Mouse (Mus musculus) lung, embryonic 16.5 days (tissue): ENCODE data around the gene Rxra. TPM values are rescaled to one million over a fixed set of nuclear protein-coding genes. Genes with fewer than 3 reads are reported as not detected.
A peak's percentile ranks its signal among the peaks of the same experiment; 100 is the strongest.

Experiments used
- ATAC-seq: fragments of 200-750 bp; cut with Nextera tagmentation; 2 replicates; pipeline ENCODE4 v1.8.0; 2017; ENCODE audit warnings: low read depth, mild to moderate bottlenecking, moderate library complexity
- H3K27ac ChIP-seq: fragments of 300-500 bp; sonication (generic); 2 replicates; pipeline ENCODE4 v1.5.1; 2014; ENCODE audit warnings: mild to moderate bottlenecking, control low read depth, low read length
- H3K27me3 ChIP-seq: fragments of 300-500 bp; sonication (generic); 2 replicates; pipeline ENCODE4 v1.6.1; 2014; ENCODE audit warnings: low read depth, low read length, mixed read lengths; ENCODE audit not compliant: control insufficient read depth, insufficient read depth
- H3K36me3 ChIP-seq: fragments of 300-500 bp; sonication (generic); 2 replicates; pipeline ENCODE4 v1.6.1; 2014; ENCODE audit warnings: low read length; ENCODE audit not compliant: control insufficient read depth, insufficient read depth
- H3K4me1 ChIP-seq: fragments of 300-500 bp; sonication (generic); replicated peaks from 2 replicates; pipeline ENCODE4 v1.6.1; 2014; ENCODE audit warnings: low read length, mixed read lengths; ENCODE audit not compliant: control insufficient read depth, insufficient read depth
- H3K4me2 ChIP-seq: fragments of 300-500 bp; sonication (generic); 2 replicates; pipeline ENCODE4 v1.6.1; 2014; ENCODE audit warnings: low read depth, low read length, control low read depth
- H3K4me3 ChIP-seq: fragments of 300-500 bp; sonication (generic); 2 replicates; pipeline ENCODE4 v1.5.1; 2014; ENCODE audit warnings: mild to moderate bottlenecking, low read length, control low read depth
- H3K9ac ChIP-seq: fragments of 300-500 bp; sonication (generic); 2 replicates; pipeline ENCODE4 v1.6.1; 2014; ENCODE audit warnings: low read length, control low read depth
- H3K9me3 ChIP-seq: fragments of 300-500 bp; sonication (generic); 2 replicates; pipeline ENCODE4 v1.6.1; 2016; ENCODE audit warnings: low read length; ENCODE audit not compliant: control insufficient read depth
- WGBS: fragments of 180-500 bp; shearing (Covaris S2); extraction: QIAGEN DNeasy Blood & Tissue Kit; methylation state at CpG from one replicate; pipeline ENCODE4 v1.1.7; 2014; 5-methylcytosine and 5-hydroxymethylcytosine counted together
- polyA plus RNA-seq: library from polyadenylated mRNA; unstranded; fragments of >200 nt; fragmentation: Nextera tagmentation; extraction: Ambion mirVana; gene quantifications from 2 replicates; pipeline ENCODE4 v1.2.1, GENCODE M21; 2015

Gene Rxra
- polyA plus RNA-seq, 1 experiment from 2014 or later, result 11.3 TPM

DNA sequence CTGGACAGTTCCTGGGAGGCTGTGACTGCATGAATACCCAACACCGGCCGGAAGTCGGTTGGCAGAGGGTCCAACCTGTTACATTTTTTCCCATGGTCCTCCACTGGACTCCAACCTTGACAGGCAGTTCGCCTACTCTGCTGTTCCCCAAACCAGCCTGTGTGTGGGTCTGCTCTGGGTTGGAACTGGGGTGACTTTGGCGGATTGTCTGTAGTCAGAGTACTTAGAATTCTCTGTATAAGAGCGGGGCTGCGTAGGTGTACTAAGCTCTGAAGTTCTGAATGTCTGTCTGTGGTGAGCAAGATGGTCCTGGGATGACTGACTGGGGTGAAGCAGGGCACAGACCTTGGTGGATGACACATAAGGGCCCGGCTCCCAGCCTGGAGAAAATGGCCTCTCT, 109.1 kb downstream of the Rxra start:
- Histone ChIP-seq H3K9me3 (no peaks in the 10 kb centered on the region), H3K27me3 (no peaks in the 10 kb centered on the region), H3K4me3 (no peak overlapping the region), H3K27ac (no peak overlapping the region), H3K9ac (no peak overlapping the region), H3K4me1 (no peaks in the 10 kb centered on the region), H3K4me2 (no peak overlapping the region), H3K36me3 (no peaks in the 10 kb centered on the region)
- 84% methylated on average over 8 of the region's 8 CpGs for WGBS
- no peak for ATAC-seq

DNA sequence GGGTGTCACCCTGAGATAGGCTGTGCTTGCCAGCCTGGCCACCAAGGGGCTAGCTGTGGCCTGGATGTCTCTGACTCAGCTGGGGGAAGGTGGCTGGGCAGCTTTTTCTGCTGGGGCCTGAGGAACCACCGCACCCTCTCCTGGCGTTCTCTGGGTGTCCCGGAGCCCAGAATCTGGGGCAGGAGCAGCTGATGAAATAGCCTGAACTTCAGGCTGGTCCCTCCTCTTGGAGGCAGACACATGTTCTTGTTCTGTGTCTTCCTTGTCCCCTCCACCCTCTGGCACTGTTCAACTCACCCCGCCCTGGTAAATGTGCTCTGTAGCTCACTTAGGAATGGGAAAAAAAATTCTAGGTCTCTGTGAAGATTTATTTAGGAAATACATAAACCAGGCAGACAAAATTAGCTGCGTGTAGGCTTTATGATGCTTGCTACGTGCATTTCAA, 109.8 kb downstream of the Rxra start:
- Histone ChIP-seq H3K9me3 (no peaks in the 10 kb centered on the region), H3K27ac (no peak overlapping the region), H3K4me3 (no peak overlapping the region), H3K4me1 (no peaks in the 10 kb centered on the region), H3K27me3 (no peaks in the 10 kb centered on the region), H3K9ac (no peak overlapping the region), H3K4me2 (no peak overlapping the region), H3K36me3 (no peaks in the 10 kb centered on the region)
- 69% methylated on average over 6 of the region's 6 CpGs for WGBS
- no peak for ATAC-seq

DNA sequence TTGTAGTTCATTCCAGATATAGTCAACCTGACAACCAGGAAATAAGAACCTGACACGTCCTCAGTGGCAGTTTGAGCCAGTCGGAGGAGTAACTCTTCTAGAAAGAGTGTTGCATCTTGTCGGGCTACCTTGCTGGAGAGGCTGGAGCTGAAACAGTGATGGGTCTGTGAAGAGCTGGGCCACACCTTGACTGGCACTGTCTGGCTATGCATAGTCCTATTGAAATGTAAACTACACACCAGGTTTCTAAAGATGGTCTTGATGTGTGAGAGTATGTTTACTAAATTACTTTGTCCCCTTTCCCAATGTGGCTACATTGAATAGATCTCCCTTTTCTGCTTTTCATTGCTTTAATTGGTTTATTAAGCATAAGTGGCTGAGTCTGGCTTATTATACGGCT, 115.3 kb downstream of the Rxra start:
- H3K27ac ChIP-seq, result no peak overlapping the region
- H3K4me2 ChIP-seq, result no peak overlapping the region
- no peak overlapping the region for H3K4me3 ChIP-seq
- no peak for ATAC-seq
- H3K9ac ChIP-seq, result no peak overlapping the region
- no peaks in the 10 kb centered on the region for H3K27me3 ChIP-seq
- 76% methylated on average over 4 of the region's 4 CpGs for WGBS
- no peaks in the 10 kb centered on the region for H3K9me3 ChIP-seq
- no peaks in the 10 kb centered on the region for H3K36me3 ChIP-seq
- H3K4me1 ChIP-seq, result no peaks in the 10 kb centered on the region

DNA sequence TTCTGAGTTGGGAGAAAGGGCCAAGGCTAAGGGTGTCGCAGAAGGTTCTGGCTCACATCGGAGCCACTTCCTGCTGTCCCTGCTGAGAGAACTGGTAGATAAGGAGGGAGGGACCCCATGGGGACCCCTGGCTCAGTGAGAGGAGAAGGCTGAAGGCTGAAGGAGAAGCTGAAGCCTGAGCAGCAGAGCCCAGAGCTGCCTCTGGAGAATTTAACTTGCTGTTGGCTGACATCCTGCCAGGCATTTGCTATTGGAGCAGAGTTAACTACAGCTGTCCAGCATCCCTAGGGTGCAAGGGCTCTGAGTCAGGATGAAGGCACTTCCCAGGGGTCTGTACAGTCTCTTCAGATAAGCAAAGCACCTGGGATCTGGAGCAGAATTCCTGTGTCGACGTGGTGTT, 122.8 kb downstream of the Rxra start:
- Histone ChIP-seq H3K4me1 (no peaks in the 10 kb centered on the region; the same call in 1 of the 2 replicates), H3K36me3 (no peaks in the 10 kb centered on the region), H3K9me3 (no peaks in the 10 kb centered on the region), H3K9ac (no peak overlapping the region), H3K4me2 (no peak overlapping the region), H3K27ac (peak overlapping the region; percentile 53), H3K4me3 (no peak overlapping the region), H3K27me3 (no peaks in the 10 kb centered on the region)
- 28% methylated on average over 4 of the region's 4 CpGs for whole genome bisulfite sequencing
- peak; percentile 46; the same call in 1 of the 2 replicates for ATAC-seq

DNA sequence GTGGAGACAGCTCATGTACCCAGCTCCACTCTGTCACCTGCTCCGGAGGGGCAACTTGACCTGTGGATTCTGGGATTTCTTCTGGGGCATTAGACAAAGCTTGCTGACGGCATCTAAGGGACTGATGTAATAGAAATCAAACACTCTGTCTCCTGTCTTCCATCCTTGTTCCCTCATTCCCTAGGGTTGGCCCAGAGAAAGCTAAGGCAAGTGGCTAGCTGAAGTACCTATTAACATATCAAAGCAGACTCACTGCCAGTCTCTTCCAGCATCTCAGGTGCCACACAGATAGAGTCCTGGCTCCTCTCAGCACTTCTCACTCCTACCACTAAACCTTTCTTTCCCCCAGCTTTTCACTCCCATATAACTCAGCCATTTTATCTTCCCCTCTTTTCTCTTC, 124.8 kb downstream of the Rxra start:
- no peaks in the 10 kb centered on the region for H3K27me3 ChIP-seq
- no peaks in the 10 kb centered on the region; the same call in 1 of the 2 replicates for H3K4me1 ChIP-seq
- H3K27ac ChIP-seq, result no peak overlapping the region
- WGBS, result 59% methylated on average over 2 of the region's 2 CpGs
- H3K9me3 ChIP-seq, result no peaks in the 10 kb centered on the region
- H3K4me3 ChIP-seq, result no peak overlapping the region
- H3K36me3 ChIP-seq, result no peaks in the 10 kb centered on the region
- H3K9ac ChIP-seq, result no peak overlapping the region
- no peak overlapping the region for H3K4me2 ChIP-seq
- ATAC-seq, result no peak

DNA sequence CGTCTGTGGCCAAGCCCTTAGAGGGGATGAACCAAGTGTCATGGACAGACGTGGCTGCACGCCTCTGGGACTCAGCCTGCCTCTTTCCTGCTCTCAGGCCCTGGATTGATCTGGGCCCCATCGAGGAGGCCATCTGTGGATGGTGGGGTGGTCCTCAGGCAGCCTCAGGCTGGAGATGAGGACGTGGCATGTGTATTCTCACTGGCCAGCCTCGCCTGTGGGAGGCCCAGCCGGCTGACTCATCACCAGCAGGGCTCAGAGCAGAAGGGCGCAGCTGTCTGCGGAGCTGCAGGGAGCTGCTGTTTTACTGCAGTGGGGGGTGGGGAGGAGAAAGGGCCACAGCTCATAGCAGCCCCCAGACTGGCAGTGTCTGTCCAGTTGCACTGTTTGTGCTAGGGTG, 126.3 kb downstream of the Rxra start:
- no peak overlapping the region for H3K9ac ChIP-seq
- H3K4me1 ChIP-seq, result no peaks in the 10 kb centered on the region; the same call in 1 of the 2 replicates
- peak; percentile 85 for ATAC-seq
- 0 out of 2 replicates have a peak overlapping the region, but pooled peaks have one; percentile 2 for H3K27ac ChIP-seq
- no peaks in the 10 kb centered on the region for H3K9me3 ChIP-seq
- H3K36me3 ChIP-seq, result no peaks in the 10 kb centered on the region
- no peaks in the 10 kb centered on the region for H3K27me3 ChIP-seq
- H3K4me2 ChIP-seq, result no peak overlapping the region
- no peak overlapping the region for H3K4me3 ChIP-seq
- WGBS, result 24% methylated on average over 9 of the region's 9 CpGs

DNA sequence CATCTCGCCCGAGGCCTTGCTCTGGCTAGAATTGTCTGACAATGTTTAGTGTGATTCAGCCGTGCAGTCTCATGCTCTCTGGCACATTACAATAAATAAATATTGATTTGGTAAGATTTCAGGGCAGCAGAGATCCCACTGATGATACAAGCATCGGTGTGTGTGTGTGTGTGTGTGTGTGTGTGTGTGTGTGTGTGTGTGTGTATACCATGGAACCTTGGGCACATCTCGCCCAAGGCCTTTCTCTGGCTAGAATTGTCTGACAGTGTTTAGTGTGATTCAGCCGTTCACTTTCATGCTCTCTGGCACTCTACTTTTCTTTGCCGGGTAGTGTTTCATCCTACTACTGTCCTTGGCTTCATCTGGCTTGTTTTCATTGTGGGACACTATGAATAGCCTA, 130.5 kb downstream of the Rxra start:
- Histone ChIP-seq H3K9me3 (no peaks in the 10 kb centered on the region), H3K27me3 (no peaks in the 10 kb centered on the region), H3K4me1 (no peaks in the 10 kb centered on the region), H3K27ac (no peak overlapping the region), H3K36me3 (no peaks in the 10 kb centered on the region), H3K9ac (no peak overlapping the region), H3K4me3 (no peak overlapping the region), H3K4me2 (no peak overlapping the region)
- WGBS, result 82% methylated on average over 7 of the region's 7 CpGs
- ATAC-seq, result no peak

DNA sequence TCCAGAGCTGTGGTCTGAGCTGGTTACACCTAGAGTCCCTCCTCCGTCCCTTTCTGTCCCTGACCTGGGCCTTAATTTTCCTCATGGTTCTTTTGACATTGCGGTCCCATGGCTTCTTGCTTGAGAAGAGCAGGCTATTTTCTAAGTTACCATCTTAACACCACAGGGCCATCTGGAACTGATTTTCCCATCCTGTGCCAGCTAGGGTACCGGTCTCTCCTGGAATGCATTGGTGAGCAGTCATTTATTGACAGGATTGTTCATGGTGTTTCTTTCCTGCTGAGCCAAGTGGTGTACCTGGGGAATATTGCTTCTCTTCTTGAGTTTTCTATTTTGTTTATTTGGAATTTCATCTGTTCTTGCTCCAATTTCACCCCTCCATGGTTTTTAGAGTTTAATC, 131.4 kb downstream of the Rxra start:
- no peak for ATAC-seq
- no peaks in the 10 kb centered on the region for H3K36me3 ChIP-seq
- no peak overlapping the region for H3K4me2 ChIP-seq
- H3K4me1 ChIP-seq, result no peaks in the 10 kb centered on the region; the same call in 1 of the 2 replicates
- 92% methylated on average over 3 of the region's 3 CpGs for WGBS
- no peak overlapping the region for H3K9ac ChIP-seq
- H3K9me3 ChIP-seq, result no peaks in the 10 kb centered on the region
- H3K27ac ChIP-seq, result no peak overlapping the region
- H3K27me3 ChIP-seq, result no peaks in the 10 kb centered on the region
- no peak overlapping the region for H3K4me3 ChIP-seq

DNA sequence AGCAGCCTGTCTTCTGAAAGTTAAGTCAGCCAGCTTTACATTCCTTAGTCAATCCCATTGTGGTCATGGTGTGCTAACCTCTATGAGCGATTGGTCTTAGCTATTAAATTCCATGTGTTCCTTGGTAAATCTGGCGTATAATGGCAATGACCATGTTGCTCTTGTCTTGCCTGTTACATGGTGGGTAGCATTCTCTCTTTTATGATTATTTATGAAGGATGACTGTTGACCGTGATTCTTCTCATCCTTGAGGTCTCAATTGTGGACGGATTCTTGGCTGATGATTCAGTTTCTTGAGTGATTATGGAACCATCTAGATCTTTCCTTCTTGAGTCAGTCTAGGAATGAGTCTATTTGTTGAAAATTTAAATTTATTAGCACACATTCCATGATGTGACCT, 133.7 kb downstream of the Rxra start:
- Histone ChIP-seq H3K27ac (no peak overlapping the region), H3K4me2 (no peak overlapping the region), H3K4me3 (no peak overlapping the region), H3K9me3 (no peaks in the 10 kb centered on the region), H3K4me1 (peaks cover 4% of the 10 kb centered on the region; the same call in 1 of the 2 replicates), H3K36me3 (no peaks in the 10 kb centered on the region), H3K27me3 (no peaks in the 10 kb centered on the region), H3K9ac (no peak overlapping the region)
- WGBS, result 78% methylated on average over 4 of the region's 4 CpGs
- ATAC-seq, result no peak
